Mouse (Mus musculus): Measurements from ENCODE around the gene Plpp3.

- TF ChIP-seq CTCF (conservative IDR thresholded peaks at IDR 0.05; ENCODE audit: low read length) = no peak
- TF ChIP-seq NANOG (IDR thresholded peaks at IDR 0.05; ENCODE audit: borderline replicate concordance, low read length) = no peak
Measured at GRCm38 (mm10) chr4:105252571-105253200, 95.5 kb downstream of the Plpp3 start.
